Mouse (Mus musculus) liver, postnatal 0 days (tissue): ENCODE results near the gene Eif3c.

Source experiments
- CTCF ChIP-seq: sonication (generic); IDR thresholded peaks from 2 replicates; pipeline ENCODE4 v1.5.1; 2016; ENCODE audit warnings: antibody characterized with exemption, low read depth
- EP300 ChIP-seq: IDR thresholded peaks from 2 replicates; pipeline ENCODE4 v1.6.1; 2016; ENCODE audit warnings: antibody characterized with exemption, low read depth, mild to moderate bottlenecking

DNA sequence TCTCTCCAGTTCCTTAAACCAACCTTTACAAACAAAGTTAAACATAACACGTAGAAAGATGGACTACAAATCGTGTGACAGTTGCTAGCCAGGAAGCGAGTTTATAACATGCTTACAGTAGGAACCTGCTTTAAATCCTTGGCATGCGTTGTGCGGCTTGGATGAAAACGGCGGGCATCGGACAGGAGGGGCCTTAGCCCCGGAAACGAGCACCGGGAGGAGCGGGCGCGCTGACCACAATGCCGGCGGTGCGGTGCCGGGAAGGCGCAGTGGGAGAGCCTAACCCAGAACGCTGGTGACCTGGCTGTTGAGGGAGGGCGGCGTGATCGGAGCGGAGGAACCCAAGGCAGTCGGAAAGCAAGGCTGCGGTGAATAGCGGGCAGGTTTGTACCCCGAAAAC is 30.4 kb downstream of the Eif3c start:
- TF ChIP-seq CTCF = no peak
- TF ChIP-seq EP300 = no peak
